Mouse (Mus musculus) gastrocnemius, adult 8-10 months (tissue): ENCODE results near the gene Olfr1014. TPM values are rescaled to one million over a fixed set of nuclear protein-coding genes. Genes with fewer than 3 reads are reported as not detected.

ENCODE experiments used
- DNase-seq, 2 experiments: peaks; one replicate each; pipeline ENCODE4 v3.0.0; 2022; ENCODE audit warnings: low spot score in 2 of 2
- total RNA-seq, 4 experiments: library from RNA; stranded (reverse); gene quantifications; 2 replicates each; pipeline ENCODE4 v1.2.4; 2022

Olfr1014 gene
- total RNA-seq = not detected

DNA sequence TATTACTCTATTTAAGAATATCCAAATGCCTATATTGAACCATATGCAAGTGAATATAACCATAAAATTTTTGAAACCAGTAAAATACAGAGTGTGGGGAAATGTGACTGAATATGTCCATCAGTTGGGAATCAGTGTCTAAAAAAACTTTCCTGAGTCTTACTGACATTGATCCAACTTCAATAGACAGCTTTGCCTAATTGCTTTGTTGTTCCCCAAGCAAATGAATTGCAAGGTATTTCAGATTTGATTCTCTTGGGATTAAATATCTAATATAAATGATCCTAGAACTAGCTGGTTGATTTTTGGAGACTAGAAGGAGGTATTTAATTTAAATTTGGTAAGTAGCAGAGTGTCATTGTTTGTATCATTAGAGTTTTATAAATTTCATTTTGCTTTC is at the start of gene Olfr1014:
Gene Olfr1014 (plus strand): TSS at position 301 of the 400 bp plus-strand sequence.
- no peak for DNase-seq

DNA sequence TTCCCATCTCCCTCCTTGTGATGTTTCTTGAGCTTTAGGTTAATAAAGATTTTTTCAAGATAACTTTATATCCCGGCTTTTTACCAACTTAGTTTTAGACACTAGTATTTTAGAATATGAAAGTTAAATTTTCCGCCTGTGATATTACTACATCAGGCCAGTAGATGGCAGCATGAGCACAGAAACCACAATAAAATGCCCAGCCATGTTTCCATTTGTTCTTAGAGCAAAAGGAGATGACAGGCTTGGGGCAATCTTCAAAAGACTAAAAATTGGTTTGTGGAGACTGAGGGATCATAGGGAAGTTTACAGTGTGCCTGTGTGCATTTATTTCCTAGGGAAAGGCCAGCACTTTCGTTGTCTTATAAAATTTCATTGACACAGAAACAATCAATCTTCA is 46.7 kb upstream of the Olfr1014 start:
- DNase-seq = no peak

- DNase-seq = no peak
Measured at GRCm38 (mm10) chr2:85753822-85754221, 18.7 kb upstream of the Olfr1014 start.

DNA sequence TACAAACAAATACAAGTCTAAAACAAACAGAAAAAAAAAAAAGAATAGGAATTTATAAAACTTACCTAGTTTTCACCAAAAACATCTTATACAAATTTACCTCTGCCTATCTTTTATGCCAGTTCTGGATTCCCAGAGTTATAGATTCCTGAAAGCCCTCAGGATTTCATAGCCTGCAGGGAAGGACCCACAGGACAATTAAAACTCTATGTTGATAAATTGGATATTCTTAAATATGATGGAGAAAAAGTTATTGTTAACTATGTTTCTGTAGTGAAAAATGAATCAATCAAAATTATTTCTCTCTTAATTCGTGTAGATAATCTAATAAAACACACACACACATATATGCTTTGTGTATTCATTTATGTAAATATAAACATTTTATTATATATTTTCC is 9.8 kb upstream of the Olfr1014 start, which contains the start of gene Olfr1012:
Gene Olfr1012 (minus strand): TSS at position 101 of the 400 bp plus-strand sequence.
- no peak for DNase-seq

GRCm38 (mm10) chr2:85766798-85767197 is 5.7 kb upstream of the Olfr1014 start, which contains the start of gene Olfr1013:
TSS of gene Olfr1013 (plus strand) at chr2:85767098.
- DNase-seq = no peak

GRCm38 (mm10) chr2:85781717-85782116 is 9.2 kb downstream of the Olfr1014 start, which contains the start of gene Olfr1015:
TSS of gene Olfr1015 (plus strand) at chr2:85782017.
- no peak for DNase-seq

DNA sequence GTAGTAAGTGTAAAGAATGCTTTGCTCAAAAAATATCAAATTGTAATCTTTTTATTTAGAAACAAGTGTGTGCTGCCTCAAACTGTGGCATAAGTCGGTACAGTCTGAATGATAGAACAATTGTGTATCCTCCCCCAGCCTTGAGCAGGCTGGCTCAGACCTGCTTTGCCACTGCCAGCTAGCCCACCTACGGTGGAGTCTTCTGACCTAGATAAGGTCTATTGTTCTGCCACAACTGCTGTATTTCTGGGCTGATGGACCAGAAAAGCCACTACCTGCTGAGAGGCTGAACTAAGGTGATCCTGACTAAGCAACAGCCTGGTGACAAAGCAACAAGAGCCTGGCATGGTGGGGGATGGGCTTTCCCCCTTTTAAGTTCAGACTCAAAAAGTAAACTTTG is 19.8 kb downstream of the Olfr1014 start:
- DNase-seq = no peak

DNA sequence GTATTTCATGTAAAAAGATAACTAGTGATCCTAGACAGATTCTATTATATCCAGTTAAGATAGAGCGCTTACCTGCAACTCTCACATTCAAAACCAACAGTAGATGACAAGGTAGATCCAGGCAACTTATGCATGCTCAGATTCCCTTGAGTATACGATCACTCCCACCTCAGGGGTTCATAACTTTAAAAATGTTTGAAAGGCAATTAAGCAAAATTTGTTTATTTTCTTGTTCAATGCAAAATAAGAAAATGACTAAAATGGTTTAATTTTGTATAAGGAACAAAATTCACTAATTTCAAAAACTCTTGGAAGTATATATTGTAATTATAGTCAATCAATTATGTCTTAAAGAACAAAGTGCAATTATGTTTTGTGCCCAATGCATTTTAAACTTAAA is 29.9 kb downstream of the Olfr1014 start, which contains the start of gene Olfr1016:
Gene Olfr1016 (minus strand): TSS at position 101 of the 400 bp plus-strand sequence.
- DNase-seq = no peak

DNA sequence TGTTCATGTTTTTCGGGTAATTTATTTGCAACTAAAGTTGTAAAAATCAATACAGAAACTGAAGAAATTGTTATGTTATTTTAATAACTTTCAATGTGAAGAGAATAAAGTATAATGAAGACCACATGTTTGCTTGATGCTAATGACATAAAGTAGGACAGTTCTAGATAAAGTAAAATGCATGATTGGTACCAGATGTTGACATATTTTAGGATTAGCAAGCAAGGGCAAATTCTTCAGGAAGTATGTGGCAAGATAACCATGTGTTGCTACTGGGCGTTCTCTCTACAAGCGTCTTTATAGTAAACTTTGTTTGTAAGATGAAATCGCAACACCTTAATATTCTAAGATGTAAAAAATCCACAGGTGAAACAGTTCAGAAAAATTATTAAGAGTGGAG is 32.0 kb downstream of the Olfr1014 start:
- DNase-seq = no peak

DNA sequence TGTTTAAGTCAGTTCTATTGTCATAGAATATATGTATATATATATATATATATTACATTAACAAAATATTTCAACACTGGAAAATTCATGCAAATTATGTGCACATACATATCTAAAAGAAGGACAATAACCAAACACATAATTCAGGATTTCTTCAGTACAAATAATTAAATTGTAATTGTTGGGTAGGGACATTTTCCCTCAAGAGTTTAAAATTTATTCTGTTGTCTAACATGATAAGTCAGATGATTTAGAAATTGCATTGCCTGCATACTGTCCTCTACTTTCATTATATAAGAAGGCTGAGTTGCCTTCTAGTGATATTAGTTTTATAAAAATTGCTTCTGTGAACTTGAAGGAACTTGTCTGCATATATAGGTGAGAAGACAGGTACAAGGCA is 45.7 kb downstream of the Olfr1014 start, which contains the start of gene Olfr1018:
Gene Olfr1018 (plus strand): TSS at position 301 of the 400 bp plus-strand sequence.
- no peak for DNase-seq

Other genes with a start within 250 kb of the Olfr1014 start
- not detected for gene Olfr996, start 193.5 kb upstream of the Olfr1014 start, total RNA-seq
- not detected for gene Olfr998, start 183.8 kb upstream of the Olfr1014 start, total RNA-seq
- gene Olfr1000, start 160.8 kb upstream of the Olfr1014 start, total RNA-seq = not detected
- not detected for gene Olfr1002, start 122.0 kb upstream of the Olfr1014 start, total RNA-seq
- gene Olfr154, start 108.3 kb upstream of the Olfr1014 start, total RNA-seq = not detected
- not detected for gene Olfr1006, start 93.9 kb upstream of the Olfr1014 start, total RNA-seq
- not detected for gene Olfr1008, start 83.3 kb upstream of the Olfr1014 start, total RNA-seq
- not detected for gene Olfr1009, start 57.3 kb upstream of the Olfr1014 start, total RNA-seq
- gene Olfr1012, start 9.9 kb upstream of the Olfr1014 start, total RNA-seq = not detected
- not detected for gene Olfr1013, start 5.6 kb upstream of the Olfr1014 start, total RNA-seq
- gene Olfr1015, start 9.3 kb downstream of the Olfr1014 start, total RNA-seq = not detected
- gene Olfr1016, start 29.8 kb downstream of the Olfr1014 start, total RNA-seq = not detected
- not detected for gene Olfr1018, start 45.8 kb downstream of the Olfr1014 start, total RNA-seq
- gene Olfr1019, start 72.8 kb downstream of the Olfr1014 start, total RNA-seq = not detected
- gene Olfr1020, start 74.3 kb downstream of the Olfr1014 start, total RNA-seq = not detected
- not detected for gene Olfr1022, start 95.9 kb downstream of the Olfr1014 start, total RNA-seq
- not detected for gene Olfr1023, start 112.9 kb downstream of the Olfr1014 start, total RNA-seq
- not detected for gene Olfr1024, start 132.3 kb downstream of the Olfr1014 start, total RNA-seq
- not detected for gene Olfr1025-ps1, start 142.5 kb downstream of the Olfr1014 start, total RNA-seq
- gene Olfr1026, start 148.8 kb downstream of the Olfr1014 start, total RNA-seq = not detected
- gene Olfr1028, start 177.7 kb downstream of the Olfr1014 start, total RNA-seq = not detected
- gene Olfr1029, start 201.2 kb downstream of the Olfr1014 start, total RNA-seq = not detected
- not detected for gene Olfr1030, start 206.6 kb downstream of the Olfr1014 start, total RNA-seq
- not detected for gene Olfr1031, start 217.6 kb downstream of the Olfr1014 start, total RNA-seq
- not detected for gene Olfr1032, start 232.8 kb downstream of the Olfr1014 start, total RNA-seq
- under 1 TPM in 1 of 4 experiments, not detected in 3; 0.54 TPM for gene Olfr1033, start 247.9 kb downstream of the Olfr1014 start, total RNA-seq